Mouse (Mus musculus): Measurements from ENCODE around the gene Slc7a6os.

DNA sequence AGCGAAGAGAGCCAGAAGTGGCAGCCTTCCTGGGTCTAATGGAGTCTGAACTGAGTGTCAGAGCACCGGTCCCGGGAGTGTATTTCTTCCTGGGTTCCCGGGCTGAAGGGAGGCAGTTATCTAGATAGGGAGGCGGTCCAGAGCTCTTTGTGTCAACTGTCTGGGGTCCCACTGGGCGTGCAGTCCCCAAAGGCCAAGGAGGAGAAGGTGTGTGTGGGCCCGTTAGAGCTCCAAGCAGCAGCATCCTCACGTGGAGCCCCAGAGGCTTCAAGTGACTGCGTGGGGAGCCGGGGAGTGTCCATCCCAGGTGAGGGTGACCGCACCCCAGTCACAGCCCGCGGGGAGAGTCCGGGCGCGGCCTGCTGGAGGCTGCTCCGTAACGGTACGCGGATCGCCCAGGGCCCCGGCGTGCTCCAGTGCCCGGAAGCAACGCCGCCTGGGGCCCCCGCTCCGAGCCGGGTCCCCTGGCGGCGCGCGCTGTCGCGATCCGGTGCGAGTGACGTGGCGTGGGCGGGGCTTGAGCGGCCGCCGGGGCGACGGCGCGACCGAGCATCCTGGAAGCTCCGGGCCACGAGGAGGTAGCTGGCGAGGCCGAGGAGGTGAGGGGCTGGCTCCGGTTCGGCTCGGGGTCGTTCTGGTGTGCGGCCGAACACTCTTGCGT, 42.2 kb downstream of the Slc7a6os start, which contains the start of gene Slc7a6:
- TF ChIP-seq EP300 (IDR thresholded peaks at IDR 0.05; ENCODE audit: low read depth) = no peak
- TF ChIP-seq CTCF (IDR thresholded peaks at IDR 0.05; ENCODE audit: low read depth) = no peak; the same call in 1 of the 2 replicates
